Mouse (Mus musculus): ENCODE results near the gene Cd40.

DNA sequence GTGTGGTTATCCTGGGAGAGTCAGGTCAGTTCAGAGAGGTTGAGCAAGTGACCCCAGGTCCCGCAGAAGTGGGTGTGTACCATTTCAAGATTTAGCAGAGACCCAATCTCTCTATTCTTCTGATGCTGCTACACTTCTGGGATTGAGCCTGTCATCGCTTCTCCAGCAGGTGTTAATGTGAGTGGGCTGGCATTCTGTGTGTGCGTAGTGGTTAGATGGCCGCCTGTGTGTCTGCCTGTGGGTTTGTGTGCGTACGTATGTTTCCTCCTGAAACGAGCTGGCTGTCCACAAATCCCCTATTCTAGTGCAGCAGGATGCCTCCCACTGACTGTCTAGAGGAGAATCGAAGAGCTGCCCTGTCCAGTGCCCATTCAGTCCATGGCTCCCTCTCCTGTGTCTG lies 22.6 kb downstream of the Cd40 start:
- TF ChIP-seq CTCF (IDR thresholded peaks at IDR 0.05; ENCODE audit: control insufficient read depth, insufficient read depth, insufficient read length) (no peak), MAX (IDR thresholded peaks at IDR 0.05) (no peak), CEBPB (IDR thresholded peaks at IDR 0.05; ENCODE audit: low read depth) (no peak), USF1 (IDR thresholded peaks at IDR 0.05; ENCODE audit: low read depth) (no peak)

Data from C2C12 (cell line).